Mouse (Mus musculus) kidney, postnatal 25 days (tissue): ENCODE measurements at regions not wholly inside any gene's neighbourhood (a gene's known extent, or its start where the extent isn't known, plus 50 kb on each side); places are given as distances from the start of the nearest gene placed in this dataset.

Experiments
- DNase-seq, 2 experiments: peaks; one replicate each; pipeline ENCODE4 v3.0.0; 2021; ENCODE audit warnings: mixed read lengths in 2 of 2

DNA sequence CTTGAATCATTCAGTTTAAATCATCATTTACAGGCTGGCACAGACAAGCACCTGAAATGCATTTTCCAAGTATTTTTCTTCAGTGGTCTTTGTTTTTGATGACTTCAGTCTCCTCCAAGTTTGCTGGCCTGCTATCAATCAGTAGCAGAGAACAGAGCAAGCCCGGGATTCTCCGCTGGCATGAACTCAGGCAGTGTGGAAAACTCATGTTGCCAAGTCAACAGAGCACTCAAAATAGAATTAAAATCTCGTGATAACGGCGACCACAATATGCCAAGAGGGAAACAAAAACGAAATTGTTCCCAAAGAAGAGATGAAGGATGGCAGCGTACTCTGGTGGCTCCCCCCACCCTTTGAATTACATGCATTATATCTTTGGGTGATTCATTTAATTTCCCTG, 190.9 kb upstream of the Fat4 start:
- DNase-seq, result no peak

DNA sequence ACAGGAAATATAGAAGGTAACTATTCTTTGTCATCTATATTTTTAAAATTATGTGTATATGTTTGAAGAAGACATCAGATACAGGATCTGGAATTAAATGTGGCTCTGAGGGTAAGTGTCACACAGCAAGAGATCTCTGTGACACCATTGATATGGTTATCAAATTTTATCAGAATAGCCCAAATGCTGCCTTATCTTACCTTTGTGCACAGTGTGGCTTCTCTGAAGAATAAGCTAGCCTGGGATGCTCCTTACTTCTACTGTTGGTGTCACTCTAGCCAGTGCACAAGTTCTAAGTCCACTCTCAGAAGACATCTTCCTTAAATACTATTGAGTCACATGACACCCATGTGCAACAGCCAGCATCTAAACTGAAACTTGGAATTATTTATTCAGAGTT, 194.0 kb upstream of the Fat4 start:
- DNase-seq, result no peak

DNA sequence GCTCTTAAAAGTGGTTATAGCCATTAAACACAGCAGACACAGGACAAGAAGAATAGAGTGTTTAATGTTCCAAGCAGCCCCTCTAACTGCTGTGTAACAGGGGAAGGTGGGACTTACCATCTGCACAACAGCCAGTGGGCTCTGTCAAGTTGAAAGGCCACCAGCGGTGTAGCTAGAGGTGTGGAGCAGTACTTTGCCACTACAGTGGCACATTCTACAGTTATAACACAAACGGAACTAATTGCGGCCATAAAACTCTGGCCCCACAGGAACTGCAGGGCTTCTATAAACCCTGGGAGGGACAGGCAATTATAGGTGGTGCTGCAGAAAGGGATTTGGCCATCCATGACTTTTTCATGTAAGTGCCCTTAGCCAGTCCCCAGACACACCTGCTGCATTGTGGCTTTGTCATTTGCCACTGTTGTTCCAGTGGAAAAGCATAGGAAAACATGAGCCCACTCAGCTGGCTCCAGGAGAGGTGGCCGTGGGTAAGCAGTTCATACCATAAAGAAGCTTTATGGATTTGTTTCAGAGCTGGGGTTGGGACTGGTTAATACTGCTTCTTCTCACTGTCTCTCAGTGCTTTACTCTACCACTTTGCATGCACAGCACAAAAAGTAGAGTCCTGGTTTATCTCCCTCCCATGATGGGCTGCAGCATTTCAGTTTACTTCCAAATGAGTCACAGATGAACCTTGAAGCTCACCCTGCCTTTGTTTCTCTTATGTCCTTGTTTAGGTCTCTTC, 199.8 kb upstream of the Ankrd50 start:
- DNase-seq, result no peak

DNA sequence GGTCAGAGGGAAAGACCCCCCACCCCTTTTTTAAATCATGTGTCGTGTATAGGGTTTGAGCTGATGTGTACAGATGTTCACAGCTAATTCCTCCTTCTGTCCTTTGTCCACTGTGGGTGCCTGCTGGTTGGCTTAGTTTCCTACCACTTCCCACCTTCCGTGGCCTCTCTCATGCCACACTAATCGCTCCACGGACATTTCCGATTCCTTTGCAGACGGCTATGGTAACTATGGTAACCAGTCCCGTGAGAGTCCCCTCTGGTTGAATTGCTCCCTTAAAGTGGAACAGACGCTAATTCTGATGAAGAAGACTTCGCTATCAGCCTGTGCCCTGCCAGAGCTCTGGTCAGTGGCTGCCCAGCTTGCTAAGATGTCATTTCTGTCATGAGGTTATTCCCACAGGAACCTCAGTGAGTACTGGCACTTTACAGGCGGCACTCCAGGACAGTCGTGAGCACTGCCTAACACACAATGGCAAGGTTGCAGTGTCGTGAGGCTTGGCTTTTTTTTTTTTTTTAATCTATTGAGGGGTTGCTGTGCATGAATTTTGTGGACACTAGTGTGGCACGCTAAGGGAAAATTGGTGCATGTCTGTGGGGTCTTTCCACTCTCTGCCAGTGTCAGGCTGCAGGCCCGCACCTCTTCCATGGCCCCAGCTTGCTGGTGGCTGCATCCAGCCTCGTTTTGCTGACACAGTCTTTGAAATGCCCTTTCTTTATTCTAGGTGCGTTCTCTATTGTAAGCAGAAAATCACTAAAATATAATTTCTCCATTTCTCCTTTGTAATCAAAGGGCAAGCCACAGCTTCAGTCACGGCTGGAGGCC, 179.2 kb upstream of the Ankrd50 start:
- DNase-seq, result no peak

DNA sequence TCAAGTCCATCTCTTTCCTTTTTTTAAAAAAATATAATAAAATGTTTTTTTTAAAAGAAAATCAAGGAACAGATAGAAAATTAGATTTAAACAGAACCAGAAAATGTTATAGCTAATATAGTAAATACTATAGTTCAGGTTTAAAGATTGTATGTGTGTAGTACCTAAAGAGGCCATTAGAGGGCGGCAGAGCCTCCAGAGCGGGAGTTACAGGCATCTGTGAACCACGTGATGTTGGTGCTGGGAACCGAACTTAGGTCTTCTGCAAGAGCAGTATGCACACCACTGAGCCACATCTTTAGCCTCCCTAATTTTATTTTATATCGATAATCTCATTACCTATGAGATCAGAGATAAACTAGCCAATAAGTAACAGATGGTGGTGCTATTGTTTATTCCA, 178.4 kb upstream of the Ankrd50 start:
- peak in 1 of 2 experiments; percentile 18 for DNase-seq

DNA sequence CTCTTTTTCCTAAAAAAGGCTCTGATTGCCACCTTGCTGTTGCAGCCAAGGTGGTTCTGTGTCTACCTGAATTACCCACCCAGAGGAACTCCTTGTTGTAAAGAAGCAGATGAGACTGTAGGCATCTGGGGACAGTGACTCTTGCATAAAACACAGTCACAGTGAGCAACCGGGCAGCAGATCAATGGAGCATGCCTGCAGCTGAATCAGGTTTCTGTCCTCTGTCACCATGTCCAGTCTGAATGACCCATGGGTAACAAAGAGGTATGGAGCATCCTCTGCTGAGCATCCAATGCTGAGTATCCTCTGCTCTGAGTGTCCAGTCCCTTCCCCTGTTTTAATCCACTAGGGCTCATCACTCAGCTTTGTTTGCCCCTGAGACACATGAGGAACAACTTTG, 172.1 kb upstream of the Ankrd50 start:
- DNase-seq, result no peak

DNA sequence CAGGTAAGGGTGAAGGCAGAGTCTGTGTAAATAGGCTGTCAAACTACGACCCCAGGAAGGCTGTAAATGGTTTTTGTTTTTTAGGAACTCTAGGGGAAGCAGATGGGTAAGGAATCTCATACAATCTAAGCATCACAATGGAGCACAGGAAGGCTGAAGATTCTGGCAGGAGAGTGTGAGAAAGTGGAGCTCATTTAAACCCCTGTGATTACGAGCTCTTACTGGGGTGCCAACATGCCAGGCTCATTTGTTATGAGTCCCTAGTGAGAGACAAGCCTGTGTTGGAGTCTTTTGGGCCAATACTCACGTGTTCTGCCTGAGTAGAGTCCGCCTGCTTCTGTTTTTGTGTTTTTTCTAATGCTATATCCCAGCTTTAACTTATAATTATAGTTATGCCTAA, 169.3 kb upstream of the Ankrd50 start:
- DNase-seq, result no peak

DNA sequence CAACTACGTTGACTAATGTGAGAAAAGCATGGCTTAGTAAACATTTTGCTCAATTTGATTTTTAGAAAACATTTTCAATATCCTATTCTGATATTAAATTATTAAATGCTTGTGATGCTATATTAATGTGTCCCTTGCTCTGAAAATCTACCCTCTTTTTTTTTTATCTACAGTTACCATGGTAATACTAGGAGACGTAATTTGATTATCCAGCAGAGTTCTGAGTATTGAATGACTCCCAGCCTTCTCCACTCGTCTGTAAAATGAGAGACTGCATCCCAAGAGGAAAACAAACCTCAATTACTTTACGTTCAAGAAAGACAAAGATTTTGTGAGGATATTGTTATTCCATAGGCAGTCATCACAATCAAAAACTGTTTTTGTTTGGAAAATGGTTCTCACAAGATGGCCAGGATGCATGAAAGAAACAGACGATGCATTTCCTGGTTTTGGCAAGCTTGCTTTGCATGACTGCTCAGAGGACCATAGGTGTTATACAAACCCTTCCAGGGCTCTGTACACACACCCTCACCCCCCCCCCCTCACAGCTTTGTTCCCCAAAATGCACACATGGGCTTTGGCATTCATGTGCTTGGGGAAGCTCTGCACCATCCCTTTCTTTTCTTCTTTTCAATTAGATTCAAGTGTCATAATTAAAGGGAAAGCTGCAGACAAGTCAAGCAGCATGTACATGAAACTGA, 168.5 kb upstream of the Ankrd50 start:
- DNase-seq, result no peak

DNA sequence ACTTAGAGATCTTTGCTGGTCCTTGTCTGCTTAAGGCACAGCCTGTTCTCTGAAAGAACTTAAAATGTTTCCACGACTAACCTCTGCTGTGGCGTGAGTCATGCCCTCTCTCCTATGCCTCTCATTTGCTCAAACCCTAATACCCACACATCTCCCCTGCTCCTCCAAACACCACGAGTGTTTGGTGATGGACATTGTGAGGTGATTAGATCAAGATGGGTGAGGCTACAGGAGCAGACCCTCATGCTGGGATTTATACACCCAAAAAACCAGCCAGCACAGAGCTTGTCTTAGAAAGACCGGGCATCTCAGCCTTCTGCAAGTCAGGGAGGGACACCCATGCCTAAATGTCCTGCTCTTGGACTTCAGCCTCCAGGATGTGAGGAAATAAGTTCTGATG, 165.5 kb upstream of the Ankrd50 start:
- no peak for DNase-seq

DNA sequence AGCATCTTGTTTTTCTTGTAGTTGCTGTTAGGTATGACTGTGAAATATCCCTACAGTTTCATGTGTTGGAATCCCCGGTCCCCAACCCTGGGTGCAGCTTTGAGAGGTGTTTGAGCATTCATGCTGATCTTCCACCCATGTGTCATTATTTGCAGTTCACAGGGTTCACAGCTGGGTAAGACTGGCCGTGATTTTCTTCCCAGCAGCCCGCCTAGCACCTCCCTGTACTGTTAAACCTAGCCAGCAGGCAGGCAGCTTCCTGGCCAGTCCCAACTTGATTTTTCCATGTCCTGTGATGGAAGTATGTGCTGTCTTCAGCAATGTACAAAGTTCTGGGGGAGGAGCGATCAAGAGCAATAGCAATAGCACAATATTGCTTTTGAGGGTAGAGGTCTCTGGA, 164.0 kb upstream of the Ankrd50 start:
- DNase-seq, result no peak

DNA sequence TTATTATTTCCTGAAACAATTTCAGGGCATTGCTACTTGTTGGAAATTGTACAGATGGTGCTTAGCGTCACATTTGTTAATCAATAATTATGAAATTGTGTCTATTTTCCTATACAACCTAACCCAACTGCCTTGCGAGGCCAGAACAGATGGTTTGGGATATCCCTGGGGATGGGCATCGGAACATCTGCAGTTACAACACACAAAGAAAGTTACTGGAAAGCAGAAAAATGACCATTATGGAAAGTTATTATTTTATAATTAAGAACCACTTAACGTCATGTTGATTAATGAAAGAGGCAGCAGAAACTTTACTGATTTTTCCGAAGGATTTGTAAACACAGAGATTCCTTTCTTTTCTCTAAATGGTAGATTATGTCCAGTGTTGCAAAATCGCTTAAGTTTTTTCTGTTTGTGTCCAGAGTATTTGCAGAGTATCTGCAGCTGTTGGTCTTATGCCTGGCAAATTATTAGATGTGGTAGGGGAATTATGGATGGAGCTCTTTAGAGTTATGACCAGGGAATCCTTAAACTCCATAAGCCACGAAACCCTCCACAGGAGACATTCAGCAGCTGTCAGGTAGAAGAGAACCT, 163.2 kb upstream of the Ankrd50 start:
- DNase-seq, result no peak

DNA sequence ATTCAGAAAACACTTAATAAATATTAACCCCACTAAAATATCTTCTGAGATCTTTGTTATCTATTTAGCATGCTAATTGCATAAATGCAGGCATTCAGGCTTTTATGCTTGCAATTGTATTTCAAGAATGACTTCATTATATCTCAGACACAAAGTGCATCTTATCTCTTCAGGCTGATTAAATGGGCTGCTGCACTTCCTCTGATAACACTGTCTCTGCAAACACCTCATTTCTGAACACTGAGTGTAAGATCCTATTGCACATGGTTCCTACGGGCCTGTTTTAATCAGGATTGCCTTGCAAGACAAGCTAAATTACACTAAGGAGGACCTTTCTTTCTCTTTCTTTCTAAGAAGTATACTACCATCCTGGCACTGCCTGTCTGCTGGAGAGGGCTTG, 157.1 kb upstream of the Ankrd50 start:
- DNase-seq, result no peak

DNA sequence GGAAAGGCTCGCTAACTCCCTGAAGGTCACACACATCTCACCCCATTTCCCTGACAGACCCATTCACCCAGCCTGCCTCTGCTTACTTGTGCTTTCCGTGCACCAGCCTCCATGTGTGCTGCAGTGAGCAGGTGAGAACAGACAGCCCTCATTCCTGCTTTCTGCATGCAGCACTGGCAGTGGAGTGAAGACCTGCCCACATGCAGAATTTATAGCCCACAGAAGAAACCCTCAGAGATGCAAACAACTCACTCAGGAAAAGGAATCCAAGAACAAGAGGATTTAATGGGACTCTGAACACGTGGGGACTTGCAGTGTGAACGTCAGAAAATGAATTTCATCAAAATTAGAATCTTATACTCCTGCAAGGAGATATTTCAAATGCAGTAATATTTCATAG, 152.2 kb upstream of the Ankrd50 start:
- DNase-seq, result no peak

DNA sequence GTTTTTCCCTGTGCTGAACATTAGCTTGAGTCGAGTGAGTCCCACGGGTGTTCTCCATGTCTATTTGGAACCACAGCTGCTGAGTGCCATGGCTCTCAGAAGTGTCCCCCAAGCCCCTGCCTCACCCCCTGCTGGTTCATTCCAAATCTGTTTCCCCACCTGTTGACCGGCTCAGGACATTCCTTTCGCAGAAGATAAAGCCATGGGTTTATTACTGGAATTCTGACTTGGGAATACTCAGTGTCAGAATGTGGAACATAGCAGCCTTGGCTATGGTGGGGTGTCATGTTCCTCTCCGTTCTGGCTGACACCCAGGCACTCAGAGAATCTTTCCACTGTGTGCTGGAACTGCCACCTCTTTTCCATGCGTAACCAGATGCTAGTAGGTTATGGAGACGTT, 148.7 kb upstream of the Ankrd50 start:
- DNase-seq, result no peak

DNA sequence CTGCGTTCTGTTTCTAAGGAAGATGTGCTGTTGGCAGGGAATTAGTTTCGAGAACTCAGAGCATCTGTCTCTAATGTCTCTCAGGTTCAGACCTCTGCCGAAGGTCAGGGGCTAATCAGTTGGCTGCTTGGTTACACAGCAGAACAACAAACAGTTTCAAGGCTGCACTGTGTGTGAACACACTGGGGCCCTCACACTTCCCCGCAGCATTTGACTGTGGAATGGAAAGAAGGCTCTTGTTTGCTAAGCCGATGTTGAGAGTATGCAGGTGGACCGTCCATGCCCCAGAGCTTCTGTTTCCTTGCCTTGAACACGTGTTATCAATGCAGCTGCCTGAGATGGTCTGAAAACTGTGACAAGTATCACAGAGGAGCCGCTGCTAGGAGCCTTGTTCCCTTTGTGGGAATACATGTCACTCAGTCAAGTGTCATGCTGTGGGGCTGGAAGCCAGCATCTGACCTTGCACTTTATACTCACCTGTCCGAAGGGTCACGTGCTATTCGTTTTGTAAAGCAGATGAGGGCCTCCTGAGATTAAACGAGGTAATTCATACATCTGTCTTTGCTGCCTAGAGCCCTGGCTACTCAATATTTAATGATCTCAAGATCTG, 141.0 kb upstream of the Ankrd50 start:
- DNase-seq, result no peak

DNA sequence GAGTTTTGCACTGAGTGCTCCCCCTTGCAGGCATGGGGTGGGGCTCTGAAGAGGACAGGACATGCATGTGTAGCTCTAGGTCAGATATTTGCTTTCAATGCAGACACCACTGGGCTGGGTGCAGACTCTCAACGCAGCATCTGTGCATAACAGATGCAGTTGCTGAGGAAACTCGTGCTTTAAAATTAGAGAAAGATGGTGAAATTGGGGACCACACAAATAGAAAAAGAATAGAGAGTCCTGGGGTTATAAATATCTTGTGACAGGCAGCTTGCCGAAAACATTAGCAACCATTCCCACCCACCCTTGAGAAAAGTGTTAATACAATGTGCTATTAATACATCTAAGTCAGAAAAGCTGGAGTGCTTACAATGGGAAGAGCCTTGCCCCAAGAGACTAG, 133.3 kb upstream of the Ankrd50 start:
- no peak for DNase-seq

DNA sequence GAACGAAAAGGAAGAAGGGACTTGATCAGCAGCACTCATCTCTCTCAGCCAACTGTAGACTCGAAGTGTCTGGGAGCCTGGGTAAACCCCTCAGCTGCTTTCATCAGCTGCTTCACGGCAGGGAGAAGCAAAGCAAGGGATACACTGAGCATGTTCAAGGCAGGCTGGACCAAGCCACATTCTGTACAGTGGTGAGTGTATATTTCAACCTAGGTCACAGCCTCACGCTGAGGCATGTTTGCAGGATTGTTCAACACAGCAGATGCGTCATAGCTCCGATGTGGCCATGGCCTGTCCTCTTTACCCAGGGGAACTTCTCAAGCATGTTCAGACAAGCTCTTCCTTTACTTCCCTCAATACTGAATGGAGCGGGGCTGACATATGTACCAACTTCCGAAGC, 132.6 kb upstream of the Ankrd50 start:
- DNase-seq, result no peak

DNA sequence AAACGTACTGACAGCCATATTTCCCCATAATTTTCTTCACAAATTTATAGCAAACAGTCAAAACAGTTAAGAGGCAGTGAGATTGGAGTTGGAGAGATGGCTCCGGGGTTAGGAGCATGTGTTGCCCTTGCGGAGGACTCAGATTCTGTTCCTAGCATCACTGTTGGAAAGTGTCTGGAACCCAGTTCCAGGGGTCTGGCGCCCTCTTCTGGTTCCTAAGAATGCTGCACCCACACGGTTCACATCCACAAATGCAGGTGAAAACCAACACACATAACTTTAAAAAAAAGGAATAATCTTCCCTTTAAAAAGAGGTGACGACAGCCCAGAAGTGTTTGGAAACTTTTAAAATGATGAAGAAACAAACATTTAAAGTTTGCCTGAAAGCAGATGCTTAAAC, 129.1 kb upstream of the Ankrd50 start:
- DNase-seq, result no peak

DNA sequence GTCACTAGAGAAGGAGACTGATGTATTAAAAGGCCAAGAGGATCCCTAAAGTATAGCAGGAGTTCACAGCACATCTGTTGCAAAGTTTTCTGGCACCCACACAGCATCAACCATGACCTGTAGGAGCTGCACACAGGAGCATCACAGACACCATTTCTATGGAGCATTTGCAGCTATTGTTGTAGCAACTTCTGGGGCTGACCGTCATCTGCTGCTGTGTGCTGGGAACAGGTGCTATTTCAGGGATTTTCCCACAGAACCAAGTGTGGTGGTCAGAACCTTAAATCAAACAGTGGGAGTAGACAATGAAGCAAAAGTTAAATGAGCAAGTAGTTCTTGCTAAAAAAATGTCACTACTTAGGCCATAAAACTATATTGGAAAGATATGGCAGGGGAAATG, 106.9 kb upstream of the Ankrd50 start:
- no peak for DNase-seq

DNA sequence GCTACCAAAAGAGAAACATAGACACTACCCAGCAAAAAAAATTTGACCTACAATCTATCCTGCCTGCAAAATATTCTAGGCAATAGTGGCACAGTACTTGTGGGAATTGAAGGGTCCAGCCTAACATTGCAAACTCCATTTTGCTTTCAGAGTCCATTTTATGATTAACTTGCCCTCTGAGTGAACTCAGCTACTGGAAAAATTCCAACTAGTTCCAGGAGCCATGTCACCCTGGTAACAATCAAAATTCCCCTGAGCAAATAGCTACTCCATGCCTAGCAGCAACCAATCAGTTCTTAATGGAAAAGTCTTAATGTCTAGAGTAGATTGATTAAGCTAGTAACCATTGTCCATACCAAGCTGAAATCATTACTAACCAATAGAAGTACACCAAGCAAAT, 104.3 kb upstream of the Ankrd50 start:
- DNase-seq, result no peak

DNA sequence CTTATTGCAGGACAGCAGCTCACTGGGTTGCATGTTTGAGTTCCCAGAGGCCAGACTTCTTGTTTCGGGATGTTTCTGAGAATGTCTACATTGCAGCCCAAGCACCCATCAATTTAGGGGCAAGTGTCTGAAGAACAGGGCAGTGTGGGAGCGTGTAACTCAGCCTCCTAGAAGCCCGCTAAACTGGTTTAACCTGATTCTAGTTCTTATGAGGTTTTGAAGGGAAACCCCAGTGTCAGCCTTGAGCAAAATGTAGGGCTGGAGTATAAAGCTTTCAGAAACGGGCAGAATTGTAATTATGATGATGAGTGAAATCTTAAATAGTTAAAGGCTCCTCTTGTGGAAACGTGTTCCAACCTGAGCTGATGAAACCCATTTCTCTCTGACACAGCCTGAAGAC, 100.9 kb upstream of the Ankrd50 start:
- no peak for DNase-seq

DNA sequence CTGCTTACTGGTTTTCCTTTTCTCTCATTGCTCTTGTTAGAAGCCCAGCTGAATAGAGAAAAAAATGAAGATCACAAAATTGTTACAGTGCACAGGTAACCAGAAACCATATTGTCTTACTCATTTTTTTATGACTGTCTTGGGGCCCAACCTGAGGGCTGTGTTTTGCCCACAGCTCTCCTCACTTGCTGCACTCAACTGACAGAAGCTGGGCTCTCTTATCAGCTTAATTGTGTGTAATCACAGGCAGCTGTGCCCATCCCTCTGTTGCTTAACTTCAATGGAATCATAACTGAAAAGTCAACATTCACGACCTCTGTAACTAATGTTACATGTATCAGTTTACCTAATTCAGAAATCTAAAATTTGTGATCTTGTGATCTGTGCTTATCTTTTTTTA, 95.1 kb upstream of the Ankrd50 start:
- no peak for DNase-seq
